Mouse (Mus musculus): ENCODE measurements around the gene Mprip.

GRCm38 (mm10) chr11:59778874-59779223 lies 117.7 kb downstream of the Mprip start:
- TF ChIP-seq CTCF (IDR thresholded peaks at IDR 0.05; ENCODE audit: borderline replicate concordance, control insufficient read depth, extremely low read depth, insufficient read depth, low read length, poor library complexity) = no peak; the same call in 1 of the 2 replicates
- TF ChIP-seq POLR2A (IDR thresholded peaks at IDR 0.05; ENCODE audit: control insufficient read depth, extremely low read depth, insufficient read depth, low read length, poor library complexity) = no peak

Data from thymus, adult 2 months (tissue).